Mouse (Mus musculus) neural tube, embryonic 14.5 days (tissue): ENCODE data around the gene Hoxc12. TPM values are rescaled to one million over a fixed set of nuclear protein-coding genes. Genes with fewer than 3 reads are reported as not detected.
A peak's percentile ranks its signal among the peaks of the same experiment; 100 is the strongest.

Source experiments
- ATAC-seq: fragments of 200-750 bp; cut with Nextera tagmentation; 2 replicates; pipeline ENCODE4 v1.8.0; 2017; ENCODE audit warnings: low read depth, mild to moderate bottlenecking, moderate TSS enrichment, moderate library complexity
- H3K27ac ChIP-seq: fragments of 300-500 bp; sonication (generic); 2 replicates; pipeline ENCODE4 v1.5.1; 2014; ENCODE audit warnings: low read depth, mild to moderate bottlenecking, control low read depth, low read length, moderate library complexity, mixed read lengths
- H3K27me3 ChIP-seq: fragments of 300-500 bp; sonication (generic); 2 replicates; pipeline ENCODE4 v1.6.1; 2014; ENCODE audit warnings: low read length; ENCODE audit not compliant: control insufficient read depth, insufficient read depth
- H3K36me3 ChIP-seq: fragments of 300-500 bp; sonication (generic); 2 replicates; pipeline ENCODE4 v1.6.1; 2014; ENCODE audit warnings: low read length, mixed read lengths; ENCODE audit not compliant: control insufficient read depth, insufficient read depth
- H3K4me1 ChIP-seq: fragments of 300-500 bp; sonication (generic); 2 replicates; pipeline ENCODE4 v1.6.1; 2014; ENCODE audit warnings: low read length; ENCODE audit not compliant: control insufficient read depth, insufficient read depth
- H3K4me2 ChIP-seq: fragments of 300-500 bp; sonication (generic); 2 replicates; pipeline ENCODE4 v1.6.1; 2014; ENCODE audit warnings: mild to moderate bottlenecking, low read depth, low read length, control low read depth
- H3K4me3 ChIP-seq: fragments of 300-500 bp; sonication (generic); 2 replicates; pipeline ENCODE4 v1.5.1; 2014; ENCODE audit warnings: low read depth, low read length, control low read depth, mixed read lengths
- H3K9ac ChIP-seq: fragments of 300-500 bp; sonication (generic); replicated peaks from 2 replicates; pipeline ENCODE4 v1.6.1; 2014; ENCODE audit warnings: low read depth, mild to moderate bottlenecking, control low read depth, low read length, mixed read lengths
- H3K9me3 ChIP-seq: fragments of 300-500 bp; sonication (generic); 2 replicates; pipeline ENCODE4 v1.6.1; 2016; ENCODE audit warnings: low read length; ENCODE audit not compliant: control insufficient read depth
- WGBS: fragments of 180-500 bp; shearing (Covaris S2); extraction: QIAGEN DNeasy Blood & Tissue Kit; methylation state at CpG from one replicate; pipeline ENCODE4 v1.1.7; 2014; 5-methylcytosine and 5-hydroxymethylcytosine counted together
- polyA plus RNA-seq: library from polyadenylated mRNA; unstranded; fragments of >200 nt; fragmentation: Nextera tagmentation; extraction: Ambion mirVana; gene quantifications from 2 replicates; pipeline ENCODE4 v1.2.1, GENCODE M21; 2014

The Hoxc12 gene
- polyA plus RNA-seq, 1 experiment from 2014 or later = not detected

GRCm38 (mm10) chr15:102918611-102919265, 17.8 kb upstream of the Hoxc12 start:
- no peak for ATAC-seq
- Histone ChIP-seq H3K4me2 (peak overlapping the region; percentile 20; the same call in 1 of the 2 replicates), H3K9ac (no peak overlapping the region), H3K27me3 (peaks cover 54% of the 10 kb centered on the region), H3K4me3 (no peak overlapping the region), H3K27ac (no peak overlapping the region), H3K4me1 (no peaks in the 10 kb centered on the region), H3K36me3 (no peaks in the 10 kb centered on the region), H3K9me3 (no peaks in the 10 kb centered on the region)
- 3% methylated on average over 7 of the region's 7 CpGs for WGBS

- 0 out of 2 replicates have a peak overlapping the region, but pooled peaks have one; percentile 3 for H3K27ac ChIP-seq
- H3K27me3 ChIP-seq = peaks cover 52% of the 10 kb centered on the region
- H3K9me3 ChIP-seq = no peaks in the 10 kb centered on the region
- WGBS = 1% methylated on average over 12 of the region's 12 CpGs
- H3K36me3 ChIP-seq = no peaks in the 10 kb centered on the region
- H3K4me3 ChIP-seq = no peak overlapping the region; the same call in 1 of the 2 replicates
- no peak for ATAC-seq
- peak overlapping the region; percentile 23; the same call in 1 of the 2 replicates for H3K4me2 ChIP-seq
- no peak overlapping the region for H3K9ac ChIP-seq
- no peaks in the 10 kb centered on the region for H3K4me1 ChIP-seq
These were observed 17.0 kb upstream of the Hoxc12 start for GRCm38 (mm10) chr15:102919336-102920180.

GRCm38 (mm10) chr15:102920619-102921018, 15.9 kb upstream of the Hoxc12 start:
- Histone ChIP-seq H3K4me3 (no peak overlapping the region), H3K27me3 (peaks cover 50% of the 10 kb centered on the region), H3K9me3 (no peaks in the 10 kb centered on the region), H3K4me2 (peak overlapping the region; percentile 23; the same call in 1 of the 2 replicates), H3K4me1 (no peaks in the 10 kb centered on the region), H3K9ac (no peak overlapping the region), H3K27ac (no peak overlapping the region), H3K36me3 (no peaks in the 10 kb centered on the region)
- whole genome bisulfite sequencing = under 1% methylated on average over 19 of the region's 20 CpGs
- ATAC-seq = peak; percentile 80

GRCm38 (mm10) chr15:102921053-102922011, 15.2 kb upstream of the Hoxc12 start, which contains the start of gene Hoxc13:
Gene Hoxc13 (plus strand): TSS chr15:102921103.
- under 1% methylated on average over 80 of the region's 88 CpGs for WGBS
- ATAC-seq = peak; percentile 75
- H3K4me3 ChIP-seq = peak within 1 kb of the TSS; percentile 29
- H3K4me1 ChIP-seq = no peaks in the 10 kb centered on the region
- peak within 1 kb of the TSS; percentile 52 for H3K9ac ChIP-seq
- H3K9me3 ChIP-seq = no peaks in the 10 kb centered on the region
- peak within 1 kb of the TSS; percentile 23; the same call in 1 of the 2 replicates for H3K27ac ChIP-seq
- H3K36me3 ChIP-seq = no peaks in the 10 kb centered on the region
- H3K27me3 ChIP-seq = peaks cover 50% of the 10 kb centered on the region
- peak within 1 kb of the TSS; percentile 23 for H3K4me2 ChIP-seq

GRCm38 (mm10) chr15:102922012-102922362, 14.6 kb upstream of the Hoxc12 start:
- no peaks in the 10 kb centered on the region for H3K36me3 ChIP-seq
- H3K4me1 ChIP-seq = no peaks in the 10 kb centered on the region
- H3K9me3 ChIP-seq = no peaks in the 10 kb centered on the region
- peaks cover 45% of the 10 kb centered on the region for H3K27me3 ChIP-seq
- peak overlapping the region; percentile 29 for H3K4me3 ChIP-seq
- 2% methylated on average over 21 of the region's 24 CpGs for WGBS
- H3K9ac ChIP-seq = peak overlapping the region; percentile 52
- no peak overlapping the region for H3K27ac ChIP-seq
- no peak for ATAC-seq
- H3K4me2 ChIP-seq = no peak overlapping the region

- 13% methylated on average over 6 of the region's 6 CpGs for WGBS
- peaks cover 42% of the 10 kb centered on the region for H3K27me3 ChIP-seq
- no peaks in the 10 kb centered on the region for H3K9me3 ChIP-seq
- no peak overlapping the region; the same call in 1 of the 2 replicates for H3K9ac ChIP-seq
- no peaks in the 10 kb centered on the region for H3K36me3 ChIP-seq
- H3K27ac ChIP-seq = no peak overlapping the region
- peak overlapping the region; percentile 23; the same call in 1 of the 2 replicates for H3K4me2 ChIP-seq
- peak overlapping the region; percentile 29; the same call in 1 of the 2 replicates for H3K4me3 ChIP-seq
- ATAC-seq = no peak
- H3K4me1 ChIP-seq = no peaks in the 10 kb centered on the region
These were observed 13.7 kb upstream of the Hoxc12 start for GRCm38 (mm10) chr15:102922636-102923500.

- Histone ChIP-seq H3K4me3 (peak overlapping the region; percentile 6; the same call in 1 of the 2 replicates), H3K27me3 (peaks cover 66% of the 10 kb centered on the region)
- 2% methylated on average over 40 of the region's 40 CpGs for WGBS
These were observed 9.4 kb upstream of the Hoxc12 start for GRCm38 (mm10) chr15:102927032-102927645.

More at GRCm38 (mm10) chr15:102927032-102927645, 9.4 kb upstream of the Hoxc12 start:
- Histone ChIP-seq H3K27ac (no peak overlapping the region), H3K36me3 (no peaks in the 10 kb centered on the region), H3K4me1 (no peaks in the 10 kb centered on the region), H3K4me2 (peak overlapping the region; percentile 27; the same call in 1 of the 2 replicates), H3K9me3 (no peaks in the 10 kb centered on the region), H3K9ac (no peak overlapping the region)
- ATAC-seq = no peak
